8 mouse cellular contexts compared by ENCODE assay signal in genomic region chr17:5089541-5089940, GRCm38 (mm10).
DNase-seq lines count a peak whose midpoint lies in the region; ATAC-seq and TF ChIP-seq lines count a peak whose summit lies in the region.

No protein-coding gene starts in this region.

- H3K9me3 ChIP-seq in heart, postnatal 0 days (replicated peaks; ENCODE audit: control insufficient read depth, low read length), result no peaks in the 10 kb centered on the region

- H3K9ac ChIP-seq in heart, postnatal 0 days (replicated peaks; ENCODE audit: low read depth, low read length), result no peak overlapping the region

- no peaks in the 10 kb centered on the region for H3K36me3 ChIP-seq in heart, postnatal 0 days (replicated peaks; ENCODE audit: control insufficient read depth, insufficient read depth, low read length)
- no peaks in the 10 kb centered on the region for H3K36me3 ChIP-seq in small intestine, adult 2 months (ENCODE audit: control insufficient read depth, insufficient read depth, low read length)

- peaks cover 35% of the 10 kb centered on the region for H3K4me1 ChIP-seq in heart, postnatal 0 days (ENCODE audit: control insufficient read depth, insufficient read depth)
- peaks cover 16% of the 10 kb centered on the region for H3K4me1 ChIP-seq in small intestine, adult 2 months (ENCODE audit: control insufficient read depth, insufficient read depth, insufficient read length, low read length)

- peak overlapping the region; percentile 16; the same call in 1 of the 2 replicates for H3K4me2 ChIP-seq in heart, postnatal 0 days (ENCODE audit: low read depth, low read length)

- TF ChIP-seq EP300 in heart, postnatal 0 days (IDR thresholded peaks at IDR 0.05; ENCODE audit: low read depth), result no peak

- no peaks in the 10 kb centered on the region for H3K27me3 ChIP-seq in heart, postnatal 0 days (ENCODE audit: control insufficient read depth, insufficient read depth, low read length)
- H3K27me3 ChIP-seq in small intestine, adult 2 months (ENCODE audit: control insufficient read depth, insufficient read depth, low read length), result no peaks in the 10 kb centered on the region

- WGBS in heart, postnatal 0 days, result 44% methylated on average over 12 of the region's 12 CpGs
- WGBS in small intestine, adult 2 months, result 12% methylated on average over 12 of the region's 12 CpGs

- DNase-seq in heart, postnatal 0 days (ENCODE audit: low spot score), result no peak
- no peak for DNase-seq in heart, postnatal 4 days
- DNase-seq in kidney, adult 9 months, result peak; percentile 61
- DNase-seq in urinary bladder, postnatal 36 days (ENCODE audit: low spot score in 2 of 2), result no peak
- DNase-seq in gastrocnemius, postnatal 14 days, result no peak
- DNase-seq in gastrocnemius, adult 2 months, result no peak

- H3K4me3 ChIP-seq in heart, postnatal 0 days (ENCODE audit: low read depth, low read length), result no peak overlapping the region
- H3K4me3 ChIP-seq in small intestine, adult 2 months (ENCODE audit: low read depth, low read length), result peak overlapping the region; percentile 16
- H3K4me3 ChIP-seq in gastrocnemius, adult 2 months, result no peak overlapping the region

- no peak for TF ChIP-seq CTCF in heart, postnatal 0 days (IDR thresholded peaks at IDR 0.05; ENCODE audit: low read depth)
- TF ChIP-seq CTCF in small intestine, adult 2 months (IDR thresholded peaks at IDR 0.05; ENCODE audit: extremely low read depth, insufficient read length, insufficient replicate concordance, low read depth, low read length), result no peak
- no peak for TF ChIP-seq CTCF in gastrocnemius, adult 2 months (IDR thresholded peaks at IDR 0.05)

- no peak for ATAC-seq in heart, postnatal 0 days (ENCODE audit: insufficient read depth, low read depth)
- ATAC-seq in activated CD4-positive, CD25-positive, alpha-beta regulatory T cell, adult 4 months, result peak; percentile 63

- intact Hi-C loops in gastrocnemius, postnatal 14 days (cut with DNase I; ENCODE audit: low total_unique reads), result no loop called here
- intact Hi-C loops in gastrocnemius, adult 2 months (cut with DNase I), result no loop called here

- peak overlapping the region; percentile 11; the same call in 1 of the 2 replicates for H3K27ac ChIP-seq in heart, postnatal 0 days (ENCODE audit: low read depth)
- H3K27ac ChIP-seq in small intestine, adult 2 months (ENCODE audit: insufficient read depth, low read depth, low read length), result 0 out of 2 replicates have a peak overlapping the region, but pooled peaks have one; percentile 1
- no peak overlapping the region for H3K27ac ChIP-seq in gastrocnemius, adult 2 months

- TF ChIP-seq POLR2A in small intestine, adult 2 months (IDR thresholded peaks at IDR 0.05; ENCODE audit: low read depth, low read length), result no peak
